Mouse (Mus musculus) cerebellum, adult 11-12 months (tissue): ENCODE measurements around the gene Gm42906.

Source experiments
- DNase-seq: peaks from one replicate; pipeline ENCODE4 v3.0.0; 2022

The Gm42906 gene

GRCm38 (mm10) chr5:151293591-151293990 lies 134.4 kb downstream of the Gm42906 start:
- DNase-seq: no peak

- DNase-seq: no peak
These were observed 135.7 kb downstream of the Gm42906 start for GRCm38 (mm10) chr5:151292310-151292709.

GRCm38 (mm10) chr5:151286331-151286730 lies 141.6 kb downstream of the Gm42906 start:
- no peak for DNase-seq

GRCm38 (mm10) chr5:151279531-151279930 lies 148.4 kb downstream of the Gm42906 start:
- DNase-seq: no peak

- no peak for DNase-seq
These were observed 150.0 kb downstream of the Gm42906 start for GRCm38 (mm10) chr5:151277927-151278326.

GRCm38 (mm10) chr5:151275986-151276385 lies 152.0 kb downstream of the Gm42906 start:
- DNase-seq: no peak

- no peak for DNase-seq
These were observed 153.7 kb downstream of the Gm42906 start for GRCm38 (mm10) chr5:151274265-151274664.

- no peak for DNase-seq
These were observed 157.1 kb downstream of the Gm42906 start for GRCm38 (mm10) chr5:151270815-151271214.

- DNase-seq: no peak
These were observed 160.9 kb downstream of the Gm42906 start for GRCm38 (mm10) chr5:151266896-151267634.

GRCm38 (mm10) chr5:151261558-151261957 lies 166.4 kb downstream of the Gm42906 start:
- DNase-seq: no peak

- DNase-seq: no peak
These were observed 175.8 kb downstream of the Gm42906 start for GRCm38 (mm10) chr5:151252213-151252612.

GRCm38 (mm10) chr5:151251656-151252055 lies 176.3 kb downstream of the Gm42906 start:
- no peak for DNase-seq

GRCm38 (mm10) chr5:151248671-151249620 lies 179.0 kb downstream of the Gm42906 start:
- no peak for DNase-seq

- DNase-seq: no peak
These were observed 179.9 kb downstream of the Gm42906 start for GRCm38 (mm10) chr5:151248084-151248483.

GRCm38 (mm10) chr5:151247115-151247875 lies 180.7 kb downstream of the Gm42906 start:
- DNase-seq: no peak

- no peak for DNase-seq
These were observed 181.7 kb downstream of the Gm42906 start for GRCm38 (mm10) chr5:151246287-151246686.

- DNase-seq: no peak
These were observed 182.4 kb downstream of the Gm42906 start for GRCm38 (mm10) chr5:151245571-151245970.

GRCm38 (mm10) chr5:151238730-151239129 lies 189.2 kb downstream of the Gm42906 start:
- no peak for DNase-seq

- no peak for DNase-seq
These were observed 191.6 kb downstream of the Gm42906 start for GRCm38 (mm10) chr5:151236411-151236810.

GRCm38 (mm10) chr5:151233400-151234031 lies 194.4 kb downstream of the Gm42906 start, which contains the start of gene Stard13:
Gene Stard13, minus strand, starts transcription at chr5:151233836.
- DNase-seq: no peak

- no peak for DNase-seq
These were observed 195.2 kb downstream of the Gm42906 start for GRCm38 (mm10) chr5:151232576-151233299.

GRCm38 (mm10) chr5:151231861-151232260 lies 196.1 kb downstream of the Gm42906 start:
- no peak for DNase-seq
